Mouse (Mus musculus): ENCODE data around the gene Abcg2.
"Not testable (repeated sequence)": the region's sequence is repeated elsewhere in the genome, so short reads cannot be mapped to it uniquely, and the experiment has no call there.

The Abcg2 gene

GRCm38 (mm10) chr6:58584223-58584622 lies at the start of gene Abcg2:
Gene Abcg2, plus strand, starts transcription at chr6:58584523.
- not testable (repeated sequence) for DNase-seq

- DNase-seq = not testable (repeated sequence)
Observed at GRCm38 (mm10) chr6:58540263-58540662, 44.1 kb upstream of the Abcg2 start.

DNA sequence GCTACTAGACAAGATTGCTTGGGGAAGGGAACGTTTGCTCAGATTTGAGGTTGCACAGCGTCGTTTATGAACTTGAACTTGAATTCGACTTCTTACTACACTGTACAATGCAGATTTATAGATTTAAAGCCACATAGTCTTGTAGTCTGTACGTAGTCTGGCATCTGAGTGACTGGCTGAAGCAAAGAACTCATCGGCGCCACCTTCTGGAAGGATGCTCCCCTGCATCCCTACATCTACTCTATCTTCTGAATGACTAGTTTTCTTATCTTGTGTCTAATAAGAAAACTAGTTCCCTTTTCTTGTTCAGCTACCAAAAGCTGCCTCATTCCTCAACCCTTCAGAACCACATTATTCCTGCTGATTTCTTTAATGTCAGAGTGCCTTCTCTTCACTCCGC lies 41.5 kb upstream of the Abcg2 start:
- peak; percentile 44 for DNase-seq

DNA sequence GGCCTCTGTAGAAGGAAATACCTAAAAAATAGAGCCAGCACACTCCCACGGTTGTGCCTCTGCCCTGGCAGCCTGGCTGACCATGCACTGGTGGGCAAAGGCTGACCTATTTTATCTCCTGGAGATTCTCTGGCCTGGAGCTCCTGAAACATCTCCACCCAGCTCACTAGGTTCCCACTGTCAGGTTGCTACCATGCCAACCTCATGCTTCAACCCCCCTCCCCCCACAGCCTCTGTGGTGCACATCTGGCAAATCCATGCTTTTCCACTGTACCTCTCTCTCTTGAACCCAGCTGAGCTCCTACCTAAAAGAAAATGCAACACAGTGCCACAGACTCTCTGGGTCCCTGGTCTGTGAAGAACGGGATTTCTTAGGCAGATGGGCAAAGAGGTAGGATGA lies 39.4 kb upstream of the Abcg2 start:
- DNase-seq = not testable (repeated sequence)

- DNase-seq = not testable (repeated sequence)
Observed at GRCm38 (mm10) chr6:58546050-58546449, 38.3 kb upstream of the Abcg2 start.

DNA sequence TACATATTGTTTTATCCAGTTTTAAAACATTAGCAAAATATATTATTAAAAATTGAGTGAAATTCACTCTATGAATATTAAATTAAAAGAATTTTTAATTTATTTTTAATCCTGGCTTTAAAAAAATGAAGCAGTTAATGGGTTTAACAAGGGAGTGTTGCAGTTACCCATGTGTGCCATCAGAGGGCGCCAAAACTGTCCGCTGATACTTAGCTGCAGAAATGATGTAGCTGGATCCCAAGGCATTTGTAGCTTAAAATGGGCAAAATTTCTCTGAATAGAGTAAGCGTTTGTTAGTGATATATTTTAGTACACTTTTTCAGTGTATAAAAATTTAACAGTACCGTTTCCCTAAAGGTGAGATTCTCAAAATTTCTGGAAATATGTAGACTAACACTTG lies 37.5 kb upstream of the Abcg2 start:
- peak; percentile 48 for DNase-seq

GRCm38 (mm10) chr6:58553812-58554211 lies 30.5 kb upstream of the Abcg2 start:
- DNase-seq = not testable (repeated sequence)

DNA sequence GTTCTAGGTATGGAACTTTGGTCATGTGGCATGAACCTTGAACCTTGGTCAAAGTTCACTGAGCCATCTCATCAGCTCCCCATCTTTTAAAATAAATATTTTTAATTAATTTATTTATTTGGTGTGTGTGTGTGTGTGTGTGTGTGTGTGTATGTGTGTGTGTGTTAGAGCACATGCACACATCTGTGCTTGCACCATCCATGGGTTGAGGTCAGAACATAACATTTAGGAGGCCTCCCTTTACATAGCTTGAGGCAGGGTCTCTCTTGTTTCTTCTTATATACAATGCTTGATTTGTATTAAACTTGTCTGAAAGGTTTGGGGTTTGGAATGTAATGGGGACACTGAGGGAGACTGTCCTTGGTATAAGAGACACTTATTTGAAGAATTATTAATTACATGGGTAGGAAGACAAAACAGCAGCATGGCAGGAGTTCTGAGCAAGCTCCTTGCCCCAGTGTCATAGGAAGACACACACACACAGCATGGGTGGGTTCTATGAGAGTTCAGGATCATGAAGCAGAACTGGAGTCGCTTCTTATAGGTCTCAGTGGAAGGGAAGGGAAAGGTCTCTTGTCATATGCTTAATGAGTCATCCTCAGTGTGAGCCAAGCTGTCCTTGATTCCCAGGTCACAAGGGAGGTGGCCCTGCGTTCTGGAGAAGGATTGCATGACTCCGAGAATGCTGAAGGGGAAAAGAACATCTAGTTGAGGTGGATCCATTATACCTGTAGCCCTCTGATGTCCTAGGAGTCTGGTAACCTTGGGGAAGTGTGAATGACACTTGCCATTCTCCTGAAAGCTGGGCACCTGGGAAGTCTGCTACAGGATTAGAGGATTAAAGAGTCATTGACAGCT lies 9.9 kb downstream of the Abcg2 start:
- DNase-seq = not testable (repeated sequence)

DNA sequence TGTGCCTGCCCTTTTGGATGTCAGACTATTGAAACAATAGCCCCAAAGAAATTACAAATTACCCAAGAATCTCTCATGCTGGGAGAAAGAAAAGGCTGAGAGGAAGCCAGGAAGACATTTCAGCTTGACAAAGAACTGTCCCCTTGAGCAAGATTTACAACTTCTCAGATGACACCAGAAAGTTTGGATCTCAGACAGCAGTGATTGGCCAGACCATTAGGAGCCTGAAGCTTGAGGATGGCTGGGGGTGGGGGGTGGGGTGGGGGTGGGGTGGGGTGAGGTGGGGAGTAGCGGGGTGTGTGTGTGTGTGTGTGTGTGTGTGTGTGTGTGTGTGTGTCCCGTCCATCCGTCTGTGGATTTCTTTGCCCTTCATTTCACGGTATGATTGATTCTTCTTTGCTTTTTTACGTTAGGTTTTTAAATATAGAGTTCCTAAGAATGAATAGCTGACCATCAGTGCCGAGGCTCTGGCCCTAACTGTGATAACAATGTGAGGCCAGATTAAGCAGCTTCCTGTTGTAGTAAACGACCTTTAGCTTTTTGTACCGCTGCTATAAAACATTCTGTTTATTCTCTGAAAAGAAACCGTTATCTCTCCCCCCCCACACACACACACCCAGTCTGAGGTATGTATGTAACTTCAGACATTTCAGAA lies 11.4 kb downstream of the Abcg2 start:
- not testable (repeated sequence) for DNase-seq

DNA sequence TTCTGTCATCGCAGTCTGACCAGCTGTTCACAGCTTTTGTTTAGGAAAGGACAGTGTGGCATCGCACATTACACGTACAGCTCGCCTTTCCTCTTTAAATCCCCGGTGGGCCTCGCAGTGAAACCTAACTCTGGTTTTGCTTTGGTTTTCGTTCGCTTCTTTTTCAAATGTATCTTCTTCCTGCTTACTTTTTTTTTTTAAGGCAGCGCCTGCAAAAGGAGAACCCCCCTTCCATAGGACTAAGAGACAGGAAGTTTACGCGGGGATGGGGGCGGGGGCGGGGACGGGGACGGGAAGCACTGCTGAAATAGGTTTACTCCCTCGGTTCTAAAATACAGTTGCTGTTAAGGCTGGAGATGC lies 12.0 kb downstream of the Abcg2 start:
- peak; percentile 37 for DNase-seq

GRCm38 (mm10) chr6:58602119-58602518 lies 17.8 kb downstream of the Abcg2 start:
- DNase-seq = not testable (repeated sequence)

DNA sequence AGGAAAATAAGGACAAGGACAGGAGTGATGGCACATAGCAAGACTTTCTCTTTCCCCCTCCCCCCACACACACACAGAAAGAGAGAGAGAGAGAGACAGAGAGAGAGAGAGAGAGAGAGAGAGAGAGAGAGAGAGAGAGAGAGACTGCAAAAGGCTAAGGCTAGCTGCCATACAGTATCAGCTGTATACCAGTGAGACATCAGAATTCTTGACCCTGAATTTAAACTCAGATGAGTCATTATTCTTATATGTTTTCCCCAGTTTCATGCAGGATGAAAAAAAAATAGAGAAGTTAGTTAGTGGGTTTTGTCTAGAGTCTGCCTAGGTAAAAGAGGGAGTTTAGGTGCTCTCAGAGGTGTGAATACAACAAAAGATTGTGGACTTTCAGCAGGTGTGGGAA lies 18.7 kb downstream of the Abcg2 start:
- DNase-seq = not testable (repeated sequence)

GRCm38 (mm10) chr6:58603485-58604090 lies 19.3 kb downstream of the Abcg2 start:
- DNase-seq = peak; percentile 40

- DNase-seq = no peak
Observed at GRCm38 (mm10) chr6:58606642-58607041, 22.3 kb downstream of the Abcg2 start.

DNA sequence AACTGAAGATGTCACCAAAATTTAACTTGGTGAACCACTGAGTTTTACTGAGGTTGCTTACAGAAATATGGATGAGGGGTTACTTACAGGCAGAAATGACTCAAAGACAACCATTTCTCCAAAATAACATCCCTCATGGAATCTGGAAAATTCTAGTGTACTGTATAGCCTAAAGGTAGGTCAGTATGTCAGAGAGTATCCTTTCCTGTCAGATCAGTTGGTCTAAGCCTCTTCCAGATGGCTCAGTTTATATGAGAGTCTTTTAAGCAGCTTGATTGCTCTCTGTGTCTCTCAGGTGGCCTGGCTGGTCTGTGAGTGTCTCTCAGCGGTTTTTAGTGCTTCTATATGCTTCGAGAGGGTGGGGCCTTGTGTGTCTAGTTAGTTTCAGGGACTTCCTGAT lies 24.1 kb downstream of the Abcg2 start:
- DNase-seq = no peak

- no peak for DNase-seq
Observed at GRCm38 (mm10) chr6:58609919-58610759, 25.8 kb downstream of the Abcg2 start.

GRCm38 (mm10) chr6:58610760-58611654 lies 26.7 kb downstream of the Abcg2 start:
- peak; percentile 5 for DNase-seq

- DNase-seq = no peak
Observed at GRCm38 (mm10) chr6:58624126-58624525, 39.8 kb downstream of the Abcg2 start.

GRCm38 (mm10) chr6:58629238-58629637 lies 44.9 kb downstream of the Abcg2 start:
- DNase-seq = no peak

DNA sequence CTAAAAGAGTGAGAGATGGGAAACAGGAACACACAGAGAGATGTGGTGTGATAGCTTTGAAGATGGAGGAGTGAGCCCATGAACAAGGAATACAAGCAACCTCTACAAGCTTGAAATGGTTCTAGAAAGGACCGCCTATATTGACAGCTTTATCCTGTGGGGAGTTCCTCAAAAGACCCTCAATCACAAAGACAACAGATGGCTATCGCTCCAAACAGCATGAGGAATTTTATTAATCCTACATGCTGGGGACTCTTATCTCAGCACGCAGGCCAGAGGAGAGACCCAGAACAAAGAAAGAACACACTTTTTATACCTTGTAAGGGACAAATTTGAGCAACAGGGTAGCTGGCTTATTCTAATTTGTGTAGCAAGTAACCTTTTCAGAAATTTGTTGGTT lies 48.1 kb downstream of the Abcg2 start:
- DNase-seq = no peak

DNA sequence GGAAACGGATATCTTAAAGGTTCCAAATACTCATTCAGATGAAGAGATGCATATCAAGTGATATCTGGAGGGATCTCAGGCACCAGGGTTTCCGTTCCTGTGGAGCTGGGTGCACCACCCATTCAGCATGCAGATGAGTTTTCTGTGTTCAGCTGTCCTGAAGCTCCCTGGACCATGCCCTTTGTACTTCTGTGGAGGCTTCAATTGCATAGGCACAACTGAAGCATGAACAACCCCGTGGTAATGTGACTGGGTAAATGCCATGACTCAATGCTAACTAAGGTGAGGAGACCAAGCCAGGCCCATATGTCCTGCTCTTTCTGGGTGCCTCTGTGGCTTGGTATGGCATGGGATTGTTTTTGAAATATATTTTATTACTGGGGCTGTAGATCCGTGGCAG lies 49.4 kb downstream of the Abcg2 start:
- no peak for DNase-seq

- no peak for DNase-seq
Observed at GRCm38 (mm10) chr6:58638566-58638965, 54.2 kb downstream of the Abcg2 start.

All from thymus, postnatal 14 days (tissue).